Mouse (Mus musculus) adrenal gland, postnatal 25 days (tissue): ENCODE measurements around the gene Atxn7l1. TPM values are rescaled to one million over a fixed set of nuclear protein-coding genes. Genes with fewer than 3 reads are reported as not detected.
A peak's percentile ranks its signal among the peaks of the same experiment; 100 is the strongest.

Experiments
- DNase-seq: peaks from one replicate; pipeline ENCODE4 v3.0.0; 2021; ENCODE audit warnings: mixed read lengths
- total RNA-seq: library from RNA; stranded (reverse); gene quantifications from 2 replicates; pipeline ENCODE4 v1.2.3, GENCODE M21; 2021

Gene Atxn7l1
- total RNA-seq, 1 experiment from 2014 or later = 33.1 TPM

DNA sequence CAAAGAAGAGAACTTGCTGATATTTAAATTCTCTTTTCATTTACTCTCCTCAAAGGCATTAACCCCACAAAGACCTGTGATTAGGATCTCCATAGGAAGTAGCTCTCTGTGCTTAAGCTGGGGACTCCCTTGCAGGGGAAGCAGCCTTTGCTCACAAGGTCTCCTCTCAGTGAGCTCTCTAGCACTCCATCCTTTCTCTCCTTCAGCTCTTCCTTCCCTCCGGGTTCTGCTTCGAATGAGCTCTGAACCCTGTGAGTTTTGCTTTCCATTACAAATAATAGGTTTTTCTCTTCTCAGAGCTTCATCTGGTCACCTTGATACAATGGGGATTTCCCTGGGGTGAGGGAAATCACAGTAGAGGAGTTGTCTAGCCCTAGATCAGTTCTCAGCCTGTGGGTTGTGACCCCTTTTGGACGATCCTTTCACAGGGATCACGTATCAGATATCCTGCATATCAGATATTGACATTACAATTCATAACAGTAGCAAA lies 35.7 kb downstream of the Atxn7l1 start:
- DNase-seq = no peak

DNA sequence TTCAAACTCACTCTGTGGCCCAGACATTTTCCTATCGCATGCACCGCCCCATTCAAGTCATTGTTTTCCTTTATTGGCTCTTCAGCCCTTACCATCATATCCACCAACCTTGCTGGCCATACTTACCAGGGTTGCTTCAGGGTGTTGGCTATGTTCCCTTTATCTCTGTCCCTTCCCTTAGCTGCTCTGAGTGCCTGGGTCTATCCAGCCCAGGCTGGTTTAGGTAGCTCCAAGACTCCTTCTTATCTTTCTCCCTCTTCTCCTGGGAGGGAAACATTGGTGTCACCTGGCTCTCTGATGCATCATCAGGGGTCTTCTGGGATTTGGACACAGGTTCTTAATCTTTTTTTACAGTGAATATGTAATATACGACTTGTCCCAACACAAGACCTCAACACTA lies 36.6 kb downstream of the Atxn7l1 start:
- no peak for DNase-seq

- DNase-seq = no peak
Measured at GRCm38 (mm10) chr12:33185046-33185445, 37.6 kb downstream of the Atxn7l1 start.

DNA sequence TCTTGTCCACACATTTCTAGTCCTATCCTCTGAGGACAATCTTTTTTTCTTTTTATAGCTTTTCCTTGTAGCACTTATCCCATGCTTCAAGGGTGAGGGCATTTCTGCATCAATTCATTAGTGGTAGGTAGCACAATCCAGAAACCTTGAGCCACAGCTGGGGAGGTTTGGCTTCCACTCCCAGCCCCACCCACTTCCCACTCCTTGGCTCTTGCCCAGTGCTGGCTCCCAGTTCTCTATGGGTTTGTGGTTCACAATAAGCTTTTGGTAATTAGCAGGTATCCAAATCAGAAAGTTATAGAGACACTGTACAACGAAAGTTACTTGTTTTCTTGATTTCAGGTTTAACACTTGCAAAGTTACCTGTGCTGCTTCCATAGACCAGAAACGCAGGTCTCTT lies 38.8 kb downstream of the Atxn7l1 start:
- peak; percentile 33 for DNase-seq

GRCm38 (mm10) chr12:33190133-33190532 lies 42.6 kb downstream of the Atxn7l1 start:
- no peak for DNase-seq

DNA sequence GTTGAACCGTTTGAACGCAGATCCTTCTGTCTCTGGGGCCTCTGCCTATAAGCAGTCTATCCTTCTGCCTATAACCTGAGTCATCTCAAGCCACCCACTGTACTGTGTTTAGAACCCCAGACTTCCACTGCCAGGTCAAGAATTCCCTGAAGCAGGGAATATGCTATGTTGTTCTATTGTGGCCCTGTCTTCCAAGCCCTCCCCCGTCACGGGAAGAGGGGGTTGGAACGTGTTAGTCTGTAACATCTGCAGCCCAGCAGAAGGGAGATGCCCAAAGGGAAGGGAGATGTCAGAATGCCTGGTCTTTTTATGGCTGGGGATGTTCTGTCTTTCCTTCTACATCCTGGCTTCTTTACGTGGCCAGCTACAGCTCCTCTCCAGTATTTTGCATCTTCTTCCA lies 43.1 kb downstream of the Atxn7l1 start:
- no peak for DNase-seq

DNA sequence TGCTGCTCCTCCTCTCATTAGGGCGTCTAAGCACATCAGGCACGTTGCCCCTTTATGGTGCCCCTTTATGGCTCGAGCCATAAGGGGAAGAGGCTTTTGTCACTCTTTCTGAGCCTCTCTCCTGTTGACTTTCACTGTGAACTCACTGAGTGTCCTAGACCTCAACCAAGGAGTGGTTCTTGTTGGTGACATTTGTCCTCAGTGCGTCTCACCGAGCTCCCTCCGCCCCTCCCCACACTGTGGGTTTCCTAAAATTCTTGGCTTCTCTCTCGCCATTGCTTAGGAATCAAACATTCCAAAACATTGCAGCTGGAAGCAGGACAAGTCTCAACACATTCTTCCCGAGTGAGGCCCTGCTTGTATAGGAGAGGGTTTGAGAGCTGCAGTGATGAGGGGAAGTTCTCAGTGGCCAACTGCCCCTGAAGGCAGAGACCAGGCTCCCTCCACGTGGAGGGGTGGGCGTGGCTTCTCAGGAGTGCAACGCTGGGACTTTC lies 46.0 kb downstream of the Atxn7l1 start:
- DNase-seq = no peak

DNA sequence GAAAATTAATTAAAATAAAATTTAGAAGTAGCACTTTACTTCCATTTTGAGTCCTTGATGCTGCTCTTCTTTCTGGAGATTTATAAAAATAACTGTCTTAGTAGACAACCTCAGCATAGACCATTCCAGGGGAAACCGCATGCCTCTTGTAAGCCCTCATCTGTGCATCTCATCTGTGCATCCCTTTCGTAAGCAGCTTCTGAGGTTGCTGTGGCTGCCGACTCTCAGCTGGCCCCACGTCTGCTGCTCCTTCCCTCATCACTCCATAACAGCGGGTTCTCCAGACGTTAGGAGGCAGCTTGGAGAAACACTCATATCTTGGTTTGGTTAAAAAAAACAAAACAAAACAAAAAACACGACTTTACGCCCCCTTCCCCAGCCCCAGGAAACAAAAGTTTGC lies 47.7 kb downstream of the Atxn7l1 start:
- DNase-seq = no peak

DNA sequence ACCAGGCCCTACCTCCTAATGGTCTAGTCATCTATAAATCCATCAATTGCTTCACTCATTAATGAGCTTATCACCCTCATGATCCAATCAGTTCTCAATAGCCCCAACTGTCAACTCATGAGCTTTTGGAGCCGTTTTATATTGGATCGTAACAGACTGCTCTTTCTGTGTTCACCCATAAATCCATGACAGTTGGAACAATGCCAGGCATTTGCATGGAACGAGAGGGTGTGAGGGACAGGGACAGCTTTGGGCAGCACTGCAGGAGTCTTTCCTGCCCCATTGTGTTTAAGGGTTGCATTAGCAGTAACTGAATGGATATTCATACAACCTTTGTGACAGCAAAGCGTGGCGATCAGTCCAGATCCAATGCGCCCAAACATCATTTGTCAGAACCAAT lies 49.8 kb downstream of the Atxn7l1 start:
- no peak for DNase-seq

GRCm38 (mm10) chr12:33197746-33198145 lies 50.3 kb downstream of the Atxn7l1 start:
- DNase-seq = no peak

GRCm38 (mm10) chr12:33201068-33201467 lies 53.6 kb downstream of the Atxn7l1 start:
- DNase-seq = no peak

GRCm38 (mm10) chr12:33201491-33202210 lies 54.2 kb downstream of the Atxn7l1 start:
- no peak for DNase-seq

DNA sequence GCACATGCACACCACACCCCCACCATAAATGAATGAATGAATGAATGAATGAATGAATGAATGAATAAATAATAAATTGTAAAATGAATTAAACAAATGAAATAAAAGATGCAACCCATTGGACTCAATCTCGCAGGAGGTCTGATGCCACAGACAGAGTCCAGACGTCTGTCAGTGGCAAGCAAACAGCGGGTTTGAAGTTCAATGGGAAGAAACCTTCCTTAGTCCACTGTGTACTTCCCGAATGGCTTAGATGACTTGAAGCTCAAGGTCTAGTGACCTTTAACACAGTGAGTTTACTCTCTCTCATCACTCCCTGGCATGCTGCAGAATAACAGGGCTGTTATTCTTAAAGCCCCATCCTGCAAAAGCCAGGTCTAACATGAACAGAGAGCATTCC lies 57.8 kb downstream of the Atxn7l1 start:
- no peak for DNase-seq

- no peak for DNase-seq
Measured at GRCm38 (mm10) chr12:33206300-33206699, 58.8 kb downstream of the Atxn7l1 start.

DNA sequence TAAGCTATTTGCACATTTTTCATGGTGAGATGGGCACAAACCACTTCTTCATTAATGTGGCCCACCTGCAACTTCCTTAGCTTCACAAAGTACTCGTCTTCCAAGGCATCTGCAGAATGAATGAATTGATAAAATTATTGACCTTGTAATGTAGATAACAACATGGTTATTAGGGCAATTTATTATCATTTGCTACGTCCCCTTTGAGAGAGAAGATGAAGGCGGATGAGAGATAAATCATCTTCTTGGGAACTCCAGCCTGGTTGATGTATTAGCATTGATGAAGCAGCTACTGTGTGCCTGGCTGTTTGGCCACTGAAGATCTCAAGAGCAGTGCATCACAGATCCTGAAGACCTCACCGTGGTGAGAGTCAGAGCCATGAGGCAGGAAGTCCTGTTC lies 63.4 kb downstream of the Atxn7l1 start:
- DNase-seq = no peak

DNA sequence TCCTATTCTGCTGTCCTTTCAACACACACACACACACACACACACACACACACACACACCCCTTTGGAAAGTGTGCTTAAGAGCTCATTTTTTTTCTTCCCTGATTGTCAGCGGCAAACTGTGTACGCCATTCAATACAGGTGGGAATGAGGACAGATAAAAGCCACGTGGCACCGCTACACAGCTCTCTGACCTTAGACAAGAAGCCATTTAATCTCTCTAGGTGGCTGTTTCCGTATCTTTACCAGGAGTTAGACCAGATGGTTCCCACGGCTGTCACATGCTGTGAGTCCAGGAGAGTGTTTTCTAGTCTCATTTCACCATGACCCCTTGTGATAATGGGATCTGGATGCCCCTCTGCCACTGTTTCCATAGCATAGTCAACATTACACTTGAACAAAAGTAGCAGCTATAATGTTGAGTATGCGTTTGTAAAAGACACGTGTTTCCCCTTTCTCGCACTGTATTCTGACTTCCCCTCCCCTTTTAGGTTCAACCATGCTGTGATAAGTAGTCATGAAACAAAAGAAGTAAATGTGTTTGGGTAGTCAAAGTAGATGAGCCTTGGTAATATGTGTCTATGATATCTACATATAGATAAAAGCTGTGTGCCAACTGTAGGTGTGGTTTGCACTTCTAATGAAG lies 70.8 kb downstream of the Atxn7l1 start:
- DNase-seq = no peak

- DNase-seq = no peak
Measured at GRCm38 (mm10) chr12:33219436-33219835, 71.9 kb downstream of the Atxn7l1 start.

DNA sequence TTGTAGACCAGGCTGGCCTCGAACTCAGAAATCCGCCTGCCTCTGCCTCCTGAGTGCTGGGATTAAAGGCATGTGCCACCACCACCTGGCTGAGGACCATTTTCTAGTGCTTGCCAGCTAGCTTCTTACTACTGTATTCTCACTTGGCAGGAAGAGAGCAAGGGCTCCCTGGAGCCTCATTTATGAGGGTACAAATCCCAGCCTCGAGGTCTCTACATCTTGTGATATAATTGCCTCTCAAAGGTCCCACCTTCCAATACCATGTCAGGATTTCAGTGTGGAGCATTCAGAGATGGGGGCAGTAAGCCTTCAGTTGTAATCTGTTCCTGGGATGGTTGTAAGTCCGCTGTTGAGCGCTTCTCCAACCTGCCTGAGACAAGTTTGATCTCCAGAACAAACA lies 72.6 kb downstream of the Atxn7l1 start:
- DNase-seq = no peak

DNA sequence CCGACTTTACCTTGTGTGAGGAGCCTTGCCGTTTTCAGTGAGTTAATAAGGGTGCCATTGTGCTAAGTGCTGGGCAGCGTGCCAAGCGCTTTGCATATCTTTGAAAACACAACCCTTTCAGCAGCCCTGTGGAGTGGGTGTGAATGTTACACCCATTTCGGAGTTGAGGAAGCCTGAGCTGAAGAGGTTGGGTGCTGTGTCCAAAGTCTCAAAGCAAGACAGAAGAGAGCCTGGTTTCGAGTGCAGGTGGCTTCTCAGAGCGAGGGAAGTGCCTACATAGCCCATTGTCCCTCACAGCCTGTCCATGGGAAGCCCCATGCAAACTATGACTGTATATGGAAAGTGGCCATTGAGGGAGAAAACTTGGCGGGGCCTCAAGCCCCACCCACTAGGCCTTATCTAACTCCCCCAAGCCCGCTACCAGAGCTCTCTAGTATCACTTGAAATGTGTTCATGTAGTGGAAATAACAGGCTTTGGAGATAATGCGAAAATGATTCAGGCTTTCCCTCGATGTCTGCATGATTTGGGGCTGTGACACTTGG lies 73.1 kb downstream of the Atxn7l1 start:
- DNase-seq = no peak

DNA sequence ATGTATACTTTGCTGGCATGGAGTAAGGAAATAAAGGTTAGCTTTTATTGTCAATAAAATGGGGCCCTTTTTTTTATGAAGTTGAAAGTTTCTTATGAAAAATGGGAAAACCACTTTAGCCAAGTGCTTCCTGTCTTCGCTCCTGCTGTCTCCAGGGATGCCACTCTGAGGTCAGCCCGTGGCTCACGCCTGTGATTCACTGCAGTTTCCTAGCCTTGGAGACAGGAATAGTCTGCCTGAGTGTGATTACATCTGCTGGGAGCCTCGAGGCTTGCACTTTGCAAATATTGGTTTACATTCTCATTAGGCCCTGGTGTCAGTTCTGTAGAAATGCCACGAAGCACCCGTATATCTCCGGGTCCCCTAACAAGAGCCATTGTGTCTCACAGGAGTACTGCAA lies 74.7 kb downstream of the Atxn7l1 start:
- DNase-seq = peak; percentile 63

DNA sequence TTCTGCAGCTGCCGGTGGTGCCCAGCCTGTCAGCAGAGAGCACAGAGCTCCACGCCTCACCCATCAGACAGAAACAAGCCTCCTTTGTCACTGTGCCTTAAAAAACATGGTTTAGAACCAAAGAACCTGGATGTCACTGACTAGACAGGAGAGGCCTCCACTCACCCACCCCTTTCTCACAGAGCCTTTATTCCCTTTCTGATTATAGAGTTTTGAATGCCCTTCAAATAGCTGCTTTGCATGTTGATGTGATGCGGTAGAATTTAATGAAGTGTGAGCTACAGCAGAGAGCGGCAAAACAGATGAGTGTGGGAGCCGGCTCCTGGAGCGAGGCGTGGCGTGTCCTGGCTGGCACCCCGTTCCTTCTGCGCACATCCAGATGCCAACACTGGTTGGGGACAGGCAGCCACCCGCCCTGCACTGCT lies 77.6 kb downstream of the Atxn7l1 start:
- no peak for DNase-seq

DNA sequence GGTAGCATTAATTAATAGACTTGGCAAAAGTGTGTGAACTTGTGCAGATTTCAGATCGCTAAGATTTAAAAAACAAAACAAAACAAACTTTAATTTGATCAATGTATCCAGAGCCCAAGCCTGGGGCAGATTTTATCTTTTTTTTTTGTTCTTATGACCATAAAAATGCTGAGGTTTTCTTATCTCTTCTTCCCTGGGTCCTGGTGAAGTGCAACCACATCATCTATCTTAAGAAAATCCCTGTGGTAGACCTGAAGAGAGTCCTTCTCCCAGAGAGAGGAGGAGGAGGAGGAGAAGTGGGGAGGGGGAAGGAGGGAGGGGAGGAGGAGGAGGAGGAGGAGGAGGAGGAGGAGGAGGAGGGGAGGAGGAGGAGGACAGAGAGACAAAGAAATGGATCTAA lies 78.5 kb downstream of the Atxn7l1 start:
- no peak for DNase-seq

- no peak for DNase-seq
Measured at GRCm38 (mm10) chr12:33226596-33226995, 79.1 kb downstream of the Atxn7l1 start.

DNA sequence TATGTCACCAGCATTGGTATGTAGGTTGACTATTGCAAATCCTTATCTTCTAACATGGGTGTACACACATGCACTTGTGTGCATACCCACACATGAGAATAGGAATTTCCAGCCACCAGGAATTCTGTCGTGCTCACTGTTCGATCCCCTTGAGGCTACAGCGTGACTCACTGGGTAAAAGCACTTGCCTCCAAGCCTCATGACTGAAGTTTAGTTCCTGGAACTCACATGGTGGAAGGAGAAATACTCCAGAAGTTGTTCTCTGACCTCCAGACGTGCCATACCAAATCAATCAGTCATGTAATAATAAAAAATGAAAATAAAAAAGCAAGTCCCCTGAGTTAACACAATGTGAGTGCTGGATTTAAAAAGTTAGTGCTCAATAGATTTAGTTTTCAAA lies 87.8 kb downstream of the Atxn7l1 start:
- no peak for DNase-seq
